Mouse (Mus musculus) kidney, postnatal 0 days (tissue): Measurements from ENCODE around the gene Adamts20. TPM values are rescaled to one million over a fixed set of nuclear protein-coding genes. Genes with fewer than 3 reads are reported as not detected.
"Not testable (repeated sequence)": the region's sequence is repeated elsewhere in the genome, so short reads cannot be mapped to it uniquely, and the experiment has no call there.

ENCODE experiments used
- ATAC-seq: fragments of 200-750 bp; cut with Nextera tagmentation; replicated peaks from 2 replicates; pipeline ENCODE4 v1.8.0; 2017; ENCODE audit warnings: low read depth, moderate number of reproducible peaks, moderate TSS enrichment, moderate library complexity; ENCODE audit not compliant: low FRiP score
- DNase-seq: peaks from one replicate; pipeline ENCODE4 v3.0.0-alpha.2; 2016; ENCODE audit warnings: low spot score
- H3K27ac ChIP-seq: fragments of 300-500 bp; sonication (generic); 2 replicates; pipeline ENCODE4 v1.5.1; 2014; ENCODE audit warnings: mild to moderate bottlenecking
- H3K27me3 ChIP-seq: fragments of 300-500 bp; sonication (generic); 2 replicates; pipeline ENCODE4 v1.6.1; 2014; ENCODE audit warnings: low read length, mixed read lengths; ENCODE audit not compliant: insufficient read depth
- H3K36me3 ChIP-seq: fragments of 300-500 bp; sonication (generic); 2 replicates; pipeline ENCODE4 v1.6.1; 2014; ENCODE audit warnings: low read length, mixed read lengths; ENCODE audit not compliant: insufficient read depth
- H3K4me1 ChIP-seq: fragments of 300-500 bp; sonication (generic); replicated peaks from 2 replicates; pipeline ENCODE4 v1.6.1; 2014; ENCODE audit warnings: antibody characterized with exemption, low read length, mixed read lengths; ENCODE audit not compliant: insufficient read depth
- H3K4me2 ChIP-seq: fragments of 300-500 bp; sonication (generic); 2 replicates; pipeline ENCODE4 v1.6.1; 2014; ENCODE audit warnings: mild to moderate bottlenecking, low read length, moderate library complexity, mixed read lengths
- H3K4me3 ChIP-seq: fragments of 300-500 bp; sonication (generic); replicated peaks from 2 replicates; pipeline ENCODE4 v1.5.1; 2014; ENCODE audit warnings: low read depth, low read length
- H3K9ac ChIP-seq: fragments of 300-500 bp; sonication (generic); 2 replicates; pipeline ENCODE4 v1.6.1; 2014; ENCODE audit warnings: low read depth, low read length
- H3K9me3 ChIP-seq: fragments of 300-500 bp; sonication (generic); replicated peaks from 2 replicates; pipeline ENCODE4 v1.6.1; 2016; ENCODE audit warnings: low read length, inconsistent platforms, mixed read lengths
- CTCF ChIP-seq: IDR thresholded peaks from 2 replicates; pipeline ENCODE4 v1.5.1; 2016; ENCODE audit warnings: antibody characterized with exemption, low read depth, mild to moderate bottlenecking, moderate library complexity
- WGBS: fragments of 180-500 bp; shearing (Covaris S2); extraction: QIAGEN DNeasy Blood & Tissue Kit; methylation state at CpG from one replicate; pipeline ENCODE4 v1.1.7; 2014; 5-methylcytosine and 5-hydroxymethylcytosine counted together
- polyA plus RNA-seq: library from polyadenylated mRNA; unstranded; fragments of >200 nt; fragmentation: Nextera tagmentation; extraction: Ambion mirVana; gene quantifications from 2 replicates; pipeline ENCODE4 v1.2.1, GENCODE M21; 2015

Adamts20 gene
- polyA plus RNA-seq, 1 experiment from 2014 or later, result 1.5 TPM

DNA sequence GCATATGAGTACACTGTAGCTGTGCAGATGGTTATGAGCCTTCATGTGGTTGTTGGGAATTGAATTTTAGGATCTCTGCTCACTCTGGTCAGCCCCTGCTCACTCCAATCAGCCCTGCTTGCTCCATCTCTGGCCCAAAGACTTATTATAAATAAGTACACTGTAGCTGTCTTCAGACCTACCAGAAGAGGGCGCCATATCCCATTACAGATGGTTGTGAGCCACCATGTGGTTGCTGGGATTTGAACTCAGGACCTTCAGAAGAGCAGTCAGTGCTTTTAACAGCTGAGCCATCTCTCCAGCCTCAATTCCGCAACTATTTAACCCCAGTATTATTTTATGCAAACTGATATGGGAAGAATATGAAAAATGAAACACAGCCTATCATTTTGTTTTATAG, 75.1 kb downstream of the Adamts20 start:
- not testable (repeated sequence) for DNase-seq, H3K4me1 ChIP-seq, H3K4me2 ChIP-seq, H3K4me3 ChIP-seq, H3K9me3 ChIP-seq, H3K36me3 ChIP-seq, H3K9ac ChIP-seq, ATAC-seq, H3K27ac ChIP-seq, H3K27me3 ChIP-seq
- 81% methylated on average over 2 of the region's 2 CpGs for WGBS
- peak; percentile 32; the same call in 1 of the 2 replicates for TF ChIP-seq CTCF

DNA sequence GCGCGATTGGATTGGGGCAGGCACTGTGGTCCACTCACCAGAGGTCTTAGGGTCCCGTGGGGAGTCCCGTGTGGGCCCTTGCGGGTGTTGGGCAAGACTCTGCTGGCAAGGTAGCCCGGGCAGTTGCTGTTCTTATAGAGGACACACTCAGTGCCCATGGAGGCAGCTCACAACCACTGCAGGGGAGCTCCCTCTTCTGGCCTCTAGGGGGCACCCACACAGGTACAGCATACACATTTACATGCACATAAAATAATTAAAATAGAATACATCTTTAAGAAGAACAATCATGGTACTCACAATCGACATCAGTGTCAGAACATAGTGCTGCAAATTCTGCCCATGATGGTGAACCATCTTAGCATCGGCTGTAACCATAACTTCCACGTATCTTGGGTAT, 85.8 kb downstream of the Adamts20 start:
- Histone ChIP-seq H3K27me3 (no peaks in the 10 kb centered on the region), H3K27ac (no peak overlapping the region), H3K4me3 (no peak overlapping the region), H3K4me2 (no peak overlapping the region), H3K9me3 (no peaks in the 10 kb centered on the region), H3K4me1 (no peaks in the 10 kb centered on the region), H3K36me3 (no peaks in the 10 kb centered on the region), H3K9ac (no peak overlapping the region)
- peak; percentile 26; the same call in 1 of the 2 replicates for TF ChIP-seq CTCF
- ATAC-seq, result no peak
- 94% methylated on average over 6 of the region's 9 CpGs for WGBS
- DNase-seq, result no peak

DNA sequence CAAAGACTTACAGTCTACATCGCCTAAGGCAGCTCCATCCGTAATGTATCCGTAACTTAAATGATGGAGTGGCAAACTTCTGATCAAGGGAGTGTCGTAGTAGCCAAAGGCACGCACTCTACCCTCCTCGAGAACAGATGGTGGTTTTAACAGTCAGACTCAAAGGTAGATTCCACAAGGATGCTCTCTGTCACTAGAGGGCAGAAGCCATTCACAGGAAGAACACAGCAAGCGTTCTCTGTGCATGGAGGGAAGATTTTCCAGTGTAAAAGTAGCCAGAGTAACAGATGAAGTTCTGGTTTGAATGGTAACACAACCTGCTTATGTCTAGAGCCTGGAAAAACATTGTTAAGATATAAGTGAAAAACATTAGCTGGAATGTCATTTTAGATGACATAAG, 92.7 kb downstream of the Adamts20 start:
- DNase-seq, result peak; percentile 47
- peak; percentile 73 for TF ChIP-seq CTCF
- 70% methylated on average over 7 of the region's 7 CpGs for WGBS
- H3K4me3 ChIP-seq, result no peak overlapping the region
- H3K4me2 ChIP-seq, result no peak overlapping the region
- no peaks in the 10 kb centered on the region for H3K27me3 ChIP-seq
- no peaks in the 10 kb centered on the region for H3K36me3 ChIP-seq
- H3K4me1 ChIP-seq, result no peaks in the 10 kb centered on the region
- ATAC-seq, result no peak
- H3K27ac ChIP-seq, result no peak overlapping the region
- H3K9ac ChIP-seq, result no peak overlapping the region
- H3K9me3 ChIP-seq, result no peaks in the 10 kb centered on the region

DNA sequence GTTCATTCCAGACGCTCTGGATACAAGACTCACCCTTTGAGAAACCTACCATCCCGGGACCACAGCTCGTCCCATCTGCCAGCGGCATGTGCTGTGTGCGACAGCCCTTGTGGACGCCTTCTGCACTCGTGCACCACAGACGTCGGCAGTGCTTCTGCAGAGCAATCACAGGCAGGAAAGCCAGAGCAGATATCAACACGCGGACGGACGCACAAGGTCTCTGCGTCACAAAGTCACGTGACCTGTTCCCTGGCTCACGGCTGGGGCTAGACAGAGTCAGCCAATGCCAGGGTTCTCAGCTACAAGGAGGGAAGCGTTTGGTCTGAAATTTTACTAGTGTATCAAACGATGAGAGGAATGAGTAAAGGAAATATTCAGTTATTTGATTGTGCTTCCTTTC, 116.2 kb downstream of the Adamts20 start:
- H3K9ac ChIP-seq, result no peak overlapping the region
- H3K36me3 ChIP-seq, result no peaks in the 10 kb centered on the region
- DNase-seq (no peak), ATAC-seq (no peak)
- no peak overlapping the region for H3K27ac ChIP-seq
- WGBS, result 88% methylated on average over 18 of the region's 18 CpGs
- TF ChIP-seq CTCF, result no peak
- H3K4me3 ChIP-seq, result no peak overlapping the region
- H3K9me3 ChIP-seq, result no peaks in the 10 kb centered on the region
- no peaks in the 10 kb centered on the region for H3K4me1 ChIP-seq
- H3K4me2 ChIP-seq, result no peak overlapping the region
- no peaks in the 10 kb centered on the region for H3K27me3 ChIP-seq

DNA sequence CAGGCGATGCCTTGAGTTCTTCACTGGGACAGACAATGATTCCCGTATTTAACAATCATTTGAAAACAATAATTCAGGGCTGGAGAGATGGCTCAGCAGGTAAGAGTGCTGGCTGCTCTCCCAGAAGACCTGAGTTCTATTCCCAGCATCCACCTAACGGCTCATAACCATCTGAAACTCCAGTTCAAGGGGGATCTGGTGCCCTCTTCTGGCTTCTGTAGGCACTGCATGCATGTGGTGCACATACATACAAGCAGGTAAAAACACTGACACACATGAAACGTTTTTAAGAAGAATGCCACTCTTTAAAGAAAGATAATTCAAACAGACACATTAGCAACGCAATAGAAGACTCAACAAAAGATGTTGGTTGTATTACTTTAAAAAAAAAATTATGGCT, 120.9 kb downstream of the Adamts20 start:
- no peak for DNase-seq
- H3K27me3 ChIP-seq, result no peaks in the 10 kb centered on the region
- H3K36me3 ChIP-seq, result no peaks in the 10 kb centered on the region
- H3K4me2 ChIP-seq, result no peak overlapping the region
- H3K9me3 ChIP-seq, result no peaks in the 10 kb centered on the region
- H3K4me3 ChIP-seq, result no peak overlapping the region
- WGBS, result 91% methylated on average over 5 of the region's 5 CpGs
- ATAC-seq, result no peak
- no peak overlapping the region for H3K9ac ChIP-seq
- no peak overlapping the region for H3K27ac ChIP-seq
- no peaks in the 10 kb centered on the region for H3K4me1 ChIP-seq
- TF ChIP-seq CTCF, result peak; percentile 29; the same call in 1 of the 2 replicates

DNA sequence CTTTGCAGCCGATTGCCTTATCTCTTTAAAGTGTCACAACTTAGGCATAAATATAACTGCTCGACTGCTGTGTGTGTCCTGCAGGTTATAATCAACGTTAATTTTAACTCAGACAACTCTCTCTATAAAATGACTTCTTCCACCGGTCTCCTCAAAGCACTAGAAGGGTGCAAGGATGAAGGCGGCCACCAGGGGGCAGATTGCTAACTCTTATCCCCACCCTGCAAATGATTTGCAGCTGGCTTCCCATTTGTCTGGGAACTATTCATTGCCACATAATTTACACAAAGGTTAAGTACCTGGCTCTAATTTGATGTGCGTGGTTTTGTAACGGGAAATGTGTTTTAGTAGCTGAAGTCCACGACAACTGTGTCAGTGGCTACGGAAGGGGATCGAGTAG, 122.9 kb downstream of the Adamts20 start:
- Histone ChIP-seq H3K4me3 (no peak overlapping the region), H3K27ac (no peak overlapping the region), H3K27me3 (no peaks in the 10 kb centered on the region), H3K36me3 (no peaks in the 10 kb centered on the region), H3K4me2 (no peak overlapping the region), H3K9me3 (no peaks in the 10 kb centered on the region), H3K9ac (no peak overlapping the region), H3K4me1 (no peaks in the 10 kb centered on the region)
- TF ChIP-seq CTCF, result peak; percentile 86
- WGBS, result 42% methylated on average over 10 of the region's 10 CpGs
- DNase-seq, result peak; percentile 80
- no peak for ATAC-seq

DNA sequence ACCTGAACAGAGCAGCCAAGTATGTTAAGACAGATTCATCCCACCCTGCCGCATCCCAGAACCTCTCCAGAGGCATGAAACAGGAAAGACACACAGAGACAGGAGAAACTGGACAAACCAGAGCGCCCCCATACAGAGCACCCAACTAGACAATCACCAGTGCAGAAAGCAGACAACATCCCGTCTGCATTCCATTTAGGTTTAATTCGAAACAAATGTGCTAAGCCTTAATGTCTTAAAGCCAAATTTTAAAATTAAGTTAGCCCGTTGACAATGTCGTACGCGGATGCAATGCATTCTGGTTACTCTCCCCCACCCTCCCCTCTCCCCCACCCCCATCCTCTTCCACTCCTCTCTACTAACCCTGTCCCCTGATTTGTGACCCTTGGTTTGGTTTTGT, 126.2 kb downstream of the Adamts20 start:
- Histone ChIP-seq H3K9ac (no peak overlapping the region), H3K4me1 (no peaks in the 10 kb centered on the region), H3K27ac (no peak overlapping the region), H3K4me3 (no peak overlapping the region), H3K9me3 (no peaks in the 10 kb centered on the region), H3K36me3 (no peaks in the 10 kb centered on the region), H3K4me2 (no peak overlapping the region), H3K27me3 (no peaks in the 10 kb centered on the region)
- DNase-seq (no peak), ATAC-seq (no peak)
- WGBS, result 95% methylated on average over 8 of the region's 8 CpGs
- TF ChIP-seq CTCF, result no peak
